Mouse (Mus musculus): Measurements from ENCODE around the gene Smarcd1. TPM values are rescaled to one million over a fixed set of nuclear protein-coding genes. Genes with fewer than 3 reads are reported as not detected.

The Smarcd1 gene
- total and polyA plus RNA-seq, 2 experiments from 2014 or later = 83.0 to 92.2 TPM

DNA sequence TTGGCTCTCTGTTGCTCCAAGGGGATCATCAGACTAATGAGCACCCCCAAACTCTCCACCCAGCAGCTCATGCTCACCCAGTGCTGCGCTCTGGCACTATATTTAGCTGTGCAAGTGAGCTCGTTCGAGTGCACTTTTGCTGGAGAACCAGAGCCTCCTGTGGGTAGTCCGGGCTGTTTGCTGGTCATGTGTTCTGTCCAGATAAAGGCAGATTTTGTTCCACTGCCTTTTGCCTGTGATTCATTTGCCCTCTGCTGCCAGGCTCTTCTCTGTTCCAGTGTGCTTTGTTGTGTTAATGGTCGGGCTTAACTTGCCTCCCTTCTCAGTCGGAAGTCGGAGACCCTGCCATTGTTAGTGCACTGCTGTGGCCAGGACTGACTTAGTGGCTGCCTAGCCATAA lies 3.0 kb downstream of the Smarcd1 start:
- Histone ChIP-seq H3K9ac (replicated peaks; ENCODE audit: low read length, poor library complexity, severe bottlenecking) (no peak overlapping the region), H3K4me1 (ENCODE audit: insufficient read depth, low read length) (peaks cover 15% of the 10 kb centered on the region), H3K36me3 (ENCODE audit: insufficient read depth, low read length) (peaks cover 32% of the 10 kb centered on the region), H3K4me3 (ENCODE audit: low read depth, low read length) (no peak overlapping the region), H3K4me2 (ENCODE audit: low read depth, low read length, poor library complexity, severe bottlenecking) (peak overlapping the region; percentile 84), H3K9me3 (ENCODE audit: low read length) (no peaks in the 10 kb centered on the region), H3K27me3 (ENCODE audit: insufficient read depth, low read length) (no peaks in the 10 kb centered on the region), H3K27ac (ENCODE audit: low read depth, low read length) (0 out of 2 replicates have a peak overlapping the region, but pooled peaks have one; percentile 19)
- no peak for TF ChIP-seq CTCF (IDR thresholded peaks at IDR 0.05)
- DNase-seq (ENCODE audit: low spot score) = peak; percentile 24
- WGBS = 20% methylated on average over 7 of the region's 7 CpGs
- no peak for ATAC-seq (ENCODE audit: low FRiP score)

- Histone ChIP-seq H3K27ac (ENCODE audit: low read depth, low read length) (peak within 1 kb of the TSS; percentile 19), H3K36me3 (ENCODE audit: insufficient read depth, low read length) (peaks cover 38% of the 10 kb centered on the region), H3K9ac (replicated peaks; ENCODE audit: low read length, poor library complexity, severe bottlenecking) (peak within 1 kb of the TSS; percentile 98), H3K4me3 (ENCODE audit: low read depth, low read length) (peak within 1 kb of the TSS; percentile 93), H3K27me3 (ENCODE audit: insufficient read depth, low read length) (no peaks in the 10 kb centered on the region), H3K4me1 (ENCODE audit: insufficient read depth, low read length) (peaks cover 15% of the 10 kb centered on the region), H3K4me2 (ENCODE audit: low read depth, low read length, poor library complexity, severe bottlenecking) (peak within 1 kb of the TSS; percentile 84), H3K9me3 (ENCODE audit: low read length) (no peaks in the 10 kb centered on the region)
- DNase-seq (ENCODE audit: low spot score) = peak; percentile 81
- peak; percentile 80 for TF ChIP-seq CTCF (IDR thresholded peaks at IDR 0.05)
- ATAC-seq (ENCODE audit: low FRiP score) = no peak
- 61% methylated on average over 11 of the region's 11 CpGs for WGBS
Measured at GRCm38 (mm10) chr15:99705440-99706048, 3.6 kb downstream of the Smarcd1 start, which contains the start of gene Gm17349. TSS of gene Gm17349 (minus strand) at chr15:99705490.

DNA sequence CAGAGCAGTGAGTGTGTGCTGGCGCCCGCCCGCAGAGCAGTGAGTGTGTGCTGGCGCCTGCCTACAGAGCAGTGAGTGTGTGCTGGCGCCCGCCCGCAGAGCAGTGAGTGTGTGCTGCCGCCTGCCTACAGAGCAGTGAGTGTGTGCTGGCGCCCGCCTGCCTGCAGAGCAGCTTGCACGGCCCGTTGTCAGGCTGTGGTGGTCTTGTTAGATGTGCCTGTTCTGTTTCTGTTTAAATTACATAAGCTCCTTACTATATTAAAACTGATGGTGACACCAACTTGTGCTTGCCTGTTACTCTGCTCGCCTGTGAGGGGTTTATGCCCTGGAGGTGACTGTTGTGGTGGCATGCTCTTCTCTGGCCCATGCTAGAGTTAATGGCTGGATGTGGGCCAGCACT lies 6.2 kb downstream of the Smarcd1 start:
- H3K4me3 ChIP-seq (ENCODE audit: low read depth, low read length) = no peak overlapping the region
- no peak for ATAC-seq (ENCODE audit: low FRiP score)
- H3K4me1 ChIP-seq (ENCODE audit: insufficient read depth, low read length) = peaks cover 12% of the 10 kb centered on the region
- no peaks in the 10 kb centered on the region for H3K27me3 ChIP-seq (ENCODE audit: insufficient read depth, low read length)
- no peak for DNase-seq (ENCODE audit: low spot score)
- WGBS = 93% methylated on average over 13 of the region's 13 CpGs
- peaks cover 64% of the 10 kb centered on the region for H3K36me3 ChIP-seq (ENCODE audit: insufficient read depth, low read length)
- no peak overlapping the region for H3K27ac ChIP-seq (ENCODE audit: low read depth, low read length)
- no peak overlapping the region for H3K9ac ChIP-seq (replicated peaks; ENCODE audit: low read length, poor library complexity, severe bottlenecking)
- no peak for TF ChIP-seq CTCF (IDR thresholded peaks at IDR 0.05)
- no peaks in the 10 kb centered on the region for H3K9me3 ChIP-seq (ENCODE audit: low read length)
- H3K4me2 ChIP-seq (ENCODE audit: low read depth, low read length, poor library complexity, severe bottlenecking) = no peak overlapping the region

- Histone ChIP-seq H3K27me3 (ENCODE audit: insufficient read depth, low read length) (no peaks in the 10 kb centered on the region), H3K36me3 (ENCODE audit: insufficient read depth, low read length) (peaks cover 75% of the 10 kb centered on the region), H3K27ac (ENCODE audit: low read depth, low read length) (no peak overlapping the region), H3K4me2 (ENCODE audit: low read depth, low read length, poor library complexity, severe bottlenecking) (no peak overlapping the region), H3K4me1 (ENCODE audit: insufficient read depth, low read length) (no peaks in the 10 kb centered on the region), H3K9ac (replicated peaks; ENCODE audit: low read length, poor library complexity, severe bottlenecking) (no peak overlapping the region), H3K4me3 (ENCODE audit: low read depth, low read length) (no peak overlapping the region), H3K9me3 (ENCODE audit: low read length) (no peaks in the 10 kb centered on the region)
- DNase-seq (ENCODE audit: low spot score) (no peak), ATAC-seq (ENCODE audit: low FRiP score) (no peak)
- no peak for TF ChIP-seq CTCF (IDR thresholded peaks at IDR 0.05)
- WGBS = 92% methylated on average over 10 of the region's 10 CpGs
Measured at GRCm38 (mm10) chr15:99710221-99711190, 8.6 kb downstream of the Smarcd1 start.

DNA sequence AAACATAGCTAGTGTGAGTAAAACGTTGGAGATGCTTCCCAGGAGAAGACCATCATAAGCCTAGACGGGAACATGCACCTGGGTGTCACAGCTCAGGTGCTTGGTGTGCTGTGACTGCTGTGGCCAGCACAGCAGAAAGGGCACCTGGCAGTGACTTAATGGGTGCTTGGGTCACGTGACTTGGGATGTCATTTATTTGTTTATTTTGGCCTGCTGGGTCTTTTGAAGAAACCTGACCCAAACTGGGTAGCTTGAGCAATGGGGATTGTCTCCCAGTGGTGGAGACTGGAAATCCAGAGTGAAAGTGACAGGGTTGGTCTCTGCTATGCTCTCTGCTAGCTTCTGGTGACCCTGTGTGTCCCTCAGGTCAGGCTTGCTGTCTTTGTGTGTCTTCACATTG lies 9.6 kb downstream of the Smarcd1 start:
- no peak overlapping the region for H3K9ac ChIP-seq (replicated peaks; ENCODE audit: low read length, poor library complexity, severe bottlenecking)
- no peaks in the 10 kb centered on the region for H3K9me3 ChIP-seq (ENCODE audit: low read length)
- H3K4me2 ChIP-seq (ENCODE audit: low read depth, low read length, poor library complexity, severe bottlenecking) = no peak overlapping the region
- DNase-seq (ENCODE audit: low spot score) = no peak
- H3K27ac ChIP-seq (ENCODE audit: low read depth, low read length) = no peak overlapping the region
- H3K27me3 ChIP-seq (ENCODE audit: insufficient read depth, low read length) = no peaks in the 10 kb centered on the region
- H3K4me1 ChIP-seq (ENCODE audit: insufficient read depth, low read length) = no peaks in the 10 kb centered on the region
- no peak for ATAC-seq (ENCODE audit: low FRiP score)
- TF ChIP-seq CTCF (IDR thresholded peaks at IDR 0.05) = no peak
- H3K36me3 ChIP-seq (ENCODE audit: insufficient read depth, low read length) = peaks cover 68% of the 10 kb centered on the region
- no peak overlapping the region for H3K4me3 ChIP-seq (ENCODE audit: low read depth, low read length)
- 83% methylated on average over 3 of the region's 3 CpGs for WGBS
